Mouse (Mus musculus): ENCODE data around the gene Irx2.

The Irx2 gene

DNA sequence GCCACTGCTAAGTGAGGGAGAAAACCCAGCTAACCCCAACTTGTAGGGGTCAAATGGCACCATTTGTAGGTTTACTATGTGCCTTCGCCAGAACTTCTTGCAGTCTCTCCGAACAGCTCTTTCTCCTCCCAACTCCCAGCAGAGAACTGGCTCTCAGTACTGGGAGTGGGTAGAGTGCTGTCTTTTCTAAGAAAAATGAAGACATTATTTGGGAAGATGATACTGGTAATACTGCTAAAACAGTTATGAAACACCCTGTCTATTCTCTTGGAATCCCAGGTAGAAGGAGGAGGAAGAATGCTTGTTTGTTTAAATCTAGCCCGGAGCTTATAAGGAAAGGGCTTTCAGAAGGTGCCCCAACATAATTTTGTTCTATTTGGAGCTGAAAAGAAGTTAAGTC is 8.9 kb downstream of the Irx2 start:
- DNase-seq: no peak

DNA sequence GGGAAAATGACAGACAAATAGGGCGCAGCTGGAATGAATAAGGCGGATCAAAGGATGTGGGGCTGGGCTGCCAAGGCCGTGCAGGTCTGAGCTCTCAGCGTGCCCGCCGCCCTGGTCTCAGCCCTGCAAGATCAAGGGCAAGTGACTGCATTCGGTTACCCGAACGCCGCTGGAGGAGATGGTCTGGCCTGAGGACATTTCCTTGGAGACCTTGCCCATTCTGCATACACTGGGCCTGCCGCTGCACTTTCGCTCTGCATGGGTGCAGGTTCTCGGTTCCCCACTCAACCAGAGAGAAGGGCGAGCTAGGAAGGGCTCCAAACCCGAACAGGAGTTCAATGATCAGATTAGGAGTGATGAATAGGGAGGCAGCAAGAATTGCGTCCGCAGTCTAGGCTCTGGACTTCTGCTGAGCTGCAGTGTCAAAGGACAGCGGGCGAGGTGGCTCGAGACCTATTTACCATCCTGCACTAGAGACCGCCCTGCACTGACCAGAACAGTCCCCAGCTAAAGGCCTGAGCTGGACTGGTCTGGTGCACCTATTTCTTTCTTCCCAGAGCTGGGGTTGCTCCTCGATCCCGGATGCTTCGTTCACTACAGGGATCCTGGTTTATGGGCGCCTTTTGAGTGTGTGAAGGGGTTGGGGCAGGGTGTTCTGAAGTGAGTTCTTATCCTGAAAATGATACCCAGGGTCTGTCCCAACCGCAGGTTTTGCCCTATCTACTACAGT is 9.9 kb downstream of the Irx2 start:
- DNase-seq: no peak

DNA sequence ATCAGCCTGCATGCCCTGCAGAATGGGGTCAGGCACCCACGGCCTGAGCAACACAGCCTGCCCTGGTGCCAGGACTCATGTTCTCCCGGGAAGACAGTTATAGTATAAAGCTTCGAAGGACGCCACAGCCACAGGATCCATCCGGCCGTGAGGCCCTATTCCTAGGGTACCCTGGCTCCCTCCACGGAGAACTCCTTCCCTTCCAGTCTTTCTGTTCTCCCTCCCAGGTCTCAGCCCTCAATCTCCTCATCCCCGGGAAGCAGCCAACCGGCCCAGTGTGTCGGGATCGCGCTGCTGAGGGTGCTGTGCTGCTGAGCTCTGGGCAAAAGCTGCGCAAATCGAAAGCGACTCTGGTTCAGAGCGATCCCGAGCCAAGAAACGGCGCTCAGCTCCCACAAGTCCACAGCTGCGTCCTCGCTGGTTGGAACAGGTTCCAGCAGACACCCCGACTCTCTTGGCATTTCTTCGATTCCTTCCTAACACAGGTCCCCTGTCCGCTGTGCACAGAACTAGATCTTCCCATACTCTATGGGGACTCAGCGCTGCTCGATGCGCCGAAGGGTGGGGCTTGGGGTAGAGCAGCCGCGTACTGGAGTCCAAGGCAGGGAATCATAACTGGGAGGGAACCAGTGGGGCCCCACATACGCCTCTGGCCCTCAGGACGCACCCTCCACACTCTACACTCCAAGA is 11.0 kb downstream of the Irx2 start:
- no peak for DNase-seq

DNA sequence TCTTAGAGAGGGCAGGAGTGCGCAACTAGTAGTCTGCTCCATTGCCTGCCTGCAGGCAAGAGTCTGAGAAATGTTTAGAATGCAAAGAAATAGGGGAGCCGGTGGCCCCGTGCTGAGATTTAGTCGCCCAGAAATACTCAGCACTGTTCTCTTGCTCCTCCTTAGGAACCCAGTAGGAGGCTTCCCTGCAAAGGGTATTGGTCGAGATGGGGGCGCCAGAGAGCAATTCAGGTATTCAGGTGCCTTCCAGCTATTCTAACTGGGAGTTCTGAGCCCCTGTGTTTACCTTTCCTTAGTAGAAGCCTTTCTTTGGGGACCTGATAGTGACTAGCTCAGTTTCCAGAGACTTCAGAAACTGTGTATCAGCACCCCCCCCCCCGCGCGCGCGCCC is 11.5 kb downstream of the Irx2 start:
- DNase-seq: peak; percentile 34

DNA sequence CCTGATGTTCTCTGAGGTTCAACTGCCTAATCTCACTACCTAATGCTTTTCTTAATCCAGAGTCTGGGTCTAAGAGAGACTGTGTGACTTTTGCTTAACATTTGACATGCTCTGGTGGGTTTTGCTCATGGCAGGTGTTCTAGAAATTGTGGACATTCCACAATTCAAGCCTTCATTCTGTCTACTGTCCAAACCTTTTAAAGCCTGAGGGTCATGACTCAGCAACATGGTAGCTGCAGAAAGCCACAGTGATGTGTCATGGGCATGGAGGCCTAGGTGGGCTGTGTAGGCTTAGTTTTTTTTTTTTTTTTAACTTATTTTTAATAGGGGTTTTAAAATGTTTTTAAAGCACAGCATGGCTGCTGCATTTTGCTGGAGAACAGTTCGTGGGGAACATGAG is 27.8 kb downstream of the Irx2 start:
- DNase-seq: no peak

DNA sequence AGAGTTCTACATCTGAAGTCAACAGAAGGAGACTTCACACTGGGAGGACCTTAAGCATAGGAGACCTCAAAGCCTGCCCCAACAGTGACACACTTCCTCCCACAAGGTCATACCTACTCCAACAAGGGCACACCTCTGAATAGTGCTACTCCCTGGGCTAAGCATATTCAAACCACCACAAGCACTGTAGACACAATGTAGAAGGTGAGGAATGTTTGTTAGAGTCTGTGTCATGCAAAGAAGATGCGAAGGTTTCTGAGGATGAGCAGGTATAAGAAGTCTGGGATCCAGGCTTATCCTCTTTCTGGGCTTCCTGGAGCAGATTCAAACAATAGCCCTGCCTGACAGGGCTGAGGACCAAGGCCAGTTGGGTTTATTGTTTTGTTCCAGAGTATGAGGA is 47.2 kb downstream of the Irx2 start:
- DNase-seq: no peak

All from cerebellum, adult 8-10 months (tissue).